Mouse (Mus musculus) testis, adult 2 months (tissue): ENCODE data around the gene Gm15319.
"Not testable (repeated sequence)": the region's sequence is repeated elsewhere in the genome, so short reads cannot be mapped to it uniquely, and the experiment has no call there.

Experiments used
- CTCF ChIP-seq: fragments of 200-500 bp; IDR thresholded peaks from 2 replicates; pipeline ENCODE4 v1.5.1; 2012; ENCODE audit warnings: low read depth, mild to moderate bottlenecking, inconsistent platforms, low read length, moderate library complexity; ENCODE audit not compliant: control insufficient read depth, insufficient read depth, insufficient replicate concordance
- POLR2A ChIP-seq: fragments of 200-500 bp; IDR thresholded peaks from 2 replicates; pipeline ENCODE4 v1.6.1; 2012; ENCODE audit warnings: low read depth, mild to moderate bottlenecking, inconsistent platforms, low read length, moderate library complexity; ENCODE audit not compliant: control insufficient read depth

- not testable (repeated sequence) for TF ChIP-seq POLR2A, CTCF
Measured at GRCm38 (mm10) chr8:20294826-20295225, 68.2 kb downstream of the Gm15319 start.
